Mouse (Mus musculus): ENCODE measurements around the gene Lsm14b.

Gene Lsm14b

GRCm38 (mm10) chr2:180053001-180053400 is 28.2 kb downstream of the Lsm14b start:
- no peak for DNase-seq (ENCODE audit: low spot score in 2 of 2)

GRCm38 (mm10) chr2:180063338-180064131 is 38.7 kb downstream of the Lsm14b start:
- no peak for DNase-seq (ENCODE audit: low spot score in 2 of 2)

GRCm38 (mm10) chr2:180069770-180070480 is 45.1 kb downstream of the Lsm14b start:
- no peak for DNase-seq (ENCODE audit: low spot score in 2 of 2)

- DNase-seq (ENCODE audit: low spot score in 2 of 2): peak; percentile 93 to 96
Measured at GRCm38 (mm10) chr2:180070481-180071453, 46.0 kb downstream of the Lsm14b start, which contains the start of gene Mtg2. Mtg2 (plus strand) TSS chr2:180070588.

GRCm38 (mm10) chr2:180071671-180072070 is 46.9 kb downstream of the Lsm14b start:
- no peak for DNase-seq (ENCODE audit: low spot score in 2 of 2)

GRCm38 (mm10) chr2:180072886-180073285 is 48.1 kb downstream of the Lsm14b start:
- DNase-seq (ENCODE audit: low spot score in 2 of 2): no peak

- no peak for DNase-seq (ENCODE audit: low spot score in 2 of 2)
Measured at GRCm38 (mm10) chr2:180077622-180078021, 52.8 kb downstream of the Lsm14b start.

- DNase-seq (ENCODE audit: low spot score in 2 of 2): no peak
Measured at GRCm38 (mm10) chr2:180080680-180081079, 55.9 kb downstream of the Lsm14b start.

GRCm38 (mm10) chr2:180083063-180083462 is 58.3 kb downstream of the Lsm14b start:
- DNase-seq (ENCODE audit: low spot score in 2 of 2): no peak

- no peak for DNase-seq (ENCODE audit: low spot score in 2 of 2)
Measured at GRCm38 (mm10) chr2:180084565-180084964, 59.8 kb downstream of the Lsm14b start.
